Mouse (Mus musculus) small intestine, adult 2 months (tissue): ENCODE data around the gene Calml3. TPM values are rescaled to one million over a fixed set of nuclear protein-coding genes. Genes with fewer than 3 reads are reported as not detected.
"Not testable (repeated sequence)": the region's sequence is repeated elsewhere in the genome, so short reads cannot be mapped to it uniquely, and the experiment has no call there.

Source experiments
- H3K27ac ChIP-seq: fragments of 200-500 bp; 2 replicates; pipeline ENCODE4 v1.5.1; 2012; ENCODE audit warnings: low read depth, low read length, control low read depth, inconsistent platforms; ENCODE audit not compliant: insufficient read depth
- H3K27me3 ChIP-seq: fragments of 200-500 bp; 2 replicates; pipeline ENCODE4 v1.6.1; 2012; ENCODE audit warnings: mild to moderate bottlenecking, moderate library complexity, low read length, inconsistent platforms; ENCODE audit not compliant: control insufficient read depth, insufficient read depth
- H3K36me3 ChIP-seq: fragments of 200-500 bp; 2 replicates; pipeline ENCODE4 v1.6.1; 2012; ENCODE audit warnings: mild to moderate bottlenecking, low read length, control low read depth, inconsistent platforms; ENCODE audit not compliant: control insufficient read depth, insufficient read depth
- H3K4me1 ChIP-seq: fragments of 200-500 bp; 2 replicates; pipeline ENCODE4 v1.6.1; 2012; ENCODE audit warnings: low read length, inconsistent platforms, mixed read lengths; ENCODE audit not compliant: control insufficient read depth, insufficient read depth, insufficient read length
- H3K4me3 ChIP-seq: fragments of 200-500 bp; 2 replicates; pipeline ENCODE4 v1.5.1; 2012; ENCODE audit warnings: low read depth, mild to moderate bottlenecking, control low read depth, inconsistent platforms, low read length, moderate library complexity
- CTCF ChIP-seq: fragments of 200-500 bp; IDR thresholded peaks from 2 replicates; pipeline ENCODE4 v1.5.1; 2012; ENCODE audit warnings: low read depth, mild to moderate bottlenecking, control low read depth, inconsistent platforms, low read length, moderate library complexity, mixed read lengths; ENCODE audit not compliant: insufficient replicate concordance, insufficient read length; ENCODE audit errors: extremely low read depth
- POLR2A ChIP-seq: fragments of 200-500 bp; IDR thresholded peaks from 2 replicates; pipeline ENCODE4 v1.6.1; 2012; ENCODE audit warnings: low read depth, mild to moderate bottlenecking, control low read depth, inconsistent platforms, low read length, moderate library complexity
- WGBS: fragments of 180-500 bp; shearing (Covaris S2); methylation state at CpG from one replicate; pipeline ENCODE4 v1.1.7; 2018; 5-methylcytosine and 5-hydroxymethylcytosine counted together
- polyA plus RNA-seq: library from polyadenylated mRNA; depleted of rRNA; stranded (reverse); fragments of >200 nt; gene quantifications from 2 replicates; pipeline ENCODE4 v1.2.3, GENCODE M21; 2012; rRNA removed

The Calml3 gene
- polyA plus RNA-seq: not detected in 2 replicates

DNA sequence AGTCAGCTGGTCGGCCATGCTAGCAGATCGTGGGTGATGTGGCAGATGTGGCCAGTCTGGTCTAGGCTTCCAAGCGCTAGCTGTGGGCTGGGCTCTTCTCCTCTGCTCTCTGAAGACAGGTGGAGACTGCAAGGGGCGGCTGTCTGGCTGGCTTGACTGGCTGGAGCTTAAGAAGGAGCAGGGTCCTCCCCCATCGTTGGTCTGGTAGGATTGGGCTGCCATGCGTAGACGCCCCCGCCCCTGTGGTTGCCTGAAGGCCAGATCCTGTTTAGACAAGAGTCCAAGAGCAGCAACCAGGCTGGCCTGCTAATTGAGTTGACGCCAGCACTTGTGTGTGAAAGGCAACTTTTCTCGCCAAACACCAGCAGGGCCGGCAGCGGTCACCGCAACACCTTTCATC, at the start of gene Calml3:
Calml3 (minus strand) TSS at position 131 of the 400 bp plus-strand sequence.
- Histone ChIP-seq H3K4me1 (peaks cover 6% of the 10 kb centered on the region; the same call in 1 of the 2 replicates), H3K27ac (no peak within 1 kb of the TSS), H3K27me3 (no peaks in the 10 kb centered on the region), H3K36me3 (no peaks in the 10 kb centered on the region), H3K4me3 (no peak within 1 kb of the TSS)
- 93% methylated on average over 13 of the region's 13 CpGs for WGBS
- TF ChIP-seq CTCF (no peak), POLR2A (no peak)

DNA sequence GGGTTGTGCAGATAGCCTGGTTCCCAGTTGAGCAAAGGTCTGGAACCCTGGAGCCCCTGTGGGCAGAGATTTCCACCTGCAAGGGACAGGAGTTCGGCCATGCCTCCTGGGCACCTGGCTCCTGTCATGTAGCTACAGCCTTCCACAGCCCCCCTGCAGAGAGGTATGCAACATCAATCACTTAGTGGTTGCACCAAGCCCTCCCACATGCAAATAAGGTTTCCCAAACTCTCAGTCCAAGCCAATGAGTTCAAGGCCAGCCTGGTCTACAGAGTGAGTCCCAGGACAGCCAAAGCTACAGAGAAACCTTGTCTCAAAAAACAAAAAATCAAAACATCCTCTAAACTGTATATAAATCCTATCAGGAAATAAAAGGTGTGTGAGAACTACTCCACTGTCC, 46.2 kb upstream of the Calml3 start:
- TF ChIP-seq CTCF (no peak), POLR2A (no peak)
- H3K27me3 ChIP-seq: no peaks in the 10 kb centered on the region
- 91% methylated on average over 1 of the region's 1 CpGs for WGBS
- H3K36me3 ChIP-seq: no peaks in the 10 kb centered on the region
- H3K4me1 ChIP-seq: no peaks in the 10 kb centered on the region
- no peak overlapping the region for H3K27ac ChIP-seq
- H3K4me3 ChIP-seq: no peak overlapping the region

DNA sequence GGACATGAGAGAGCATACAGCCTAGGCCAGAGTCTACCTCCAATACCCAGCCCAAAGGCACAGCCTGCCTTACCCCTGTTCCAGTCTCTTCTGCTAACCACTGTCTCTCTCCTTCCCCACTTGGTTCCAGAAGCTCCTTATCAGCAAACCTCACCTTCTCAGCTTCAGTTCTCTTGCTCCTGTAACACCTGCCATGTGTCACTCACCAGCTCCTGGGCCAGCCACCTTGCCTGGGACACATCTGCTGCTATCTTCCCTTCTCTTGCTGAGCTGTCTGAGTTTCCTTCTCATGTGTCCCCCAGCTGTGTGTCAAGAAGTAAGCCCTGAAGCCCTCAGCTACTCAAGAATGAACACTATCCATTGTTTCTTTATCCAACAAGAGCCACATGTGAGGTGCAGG, 36.5 kb upstream of the Calml3 start:
- H3K4me3 ChIP-seq, H3K36me3 ChIP-seq, H3K4me1 ChIP-seq, H3K27ac ChIP-seq, H3K27me3 ChIP-seq: not testable (repeated sequence)

DNA sequence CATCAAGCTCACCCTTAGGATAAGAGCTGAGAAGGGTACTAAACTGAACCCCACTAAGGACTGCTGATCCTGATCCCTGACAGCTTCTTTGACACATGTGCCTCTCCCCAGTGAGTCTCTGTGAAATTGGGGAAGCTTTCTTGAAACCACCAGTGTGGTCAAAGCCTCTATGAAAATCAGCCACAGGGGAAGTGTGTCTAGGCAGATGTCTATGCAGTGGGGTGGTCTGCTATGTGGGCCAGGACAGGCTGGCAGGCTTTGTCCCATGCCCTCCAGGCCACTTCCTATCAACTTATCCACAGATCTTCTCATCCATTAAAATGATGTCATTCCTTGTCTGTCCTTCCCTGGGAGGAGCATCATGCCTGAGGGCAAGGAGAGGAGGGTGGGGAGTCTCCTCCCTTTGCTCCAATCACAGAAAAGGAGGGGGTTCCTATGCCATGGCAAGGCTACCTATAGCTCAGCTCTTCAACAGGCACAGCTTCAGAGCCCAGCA, 33.2 kb upstream of the Calml3 start, which contains the start of gene Calm4:
Calm4 (plus strand) TSS at position 446 of the 496 bp plus-strand sequence.
- not testable (repeated sequence) for H3K36me3 ChIP-seq, H3K27ac ChIP-seq, H3K4me1 ChIP-seq, H3K4me3 ChIP-seq, H3K27me3 ChIP-seq

DNA sequence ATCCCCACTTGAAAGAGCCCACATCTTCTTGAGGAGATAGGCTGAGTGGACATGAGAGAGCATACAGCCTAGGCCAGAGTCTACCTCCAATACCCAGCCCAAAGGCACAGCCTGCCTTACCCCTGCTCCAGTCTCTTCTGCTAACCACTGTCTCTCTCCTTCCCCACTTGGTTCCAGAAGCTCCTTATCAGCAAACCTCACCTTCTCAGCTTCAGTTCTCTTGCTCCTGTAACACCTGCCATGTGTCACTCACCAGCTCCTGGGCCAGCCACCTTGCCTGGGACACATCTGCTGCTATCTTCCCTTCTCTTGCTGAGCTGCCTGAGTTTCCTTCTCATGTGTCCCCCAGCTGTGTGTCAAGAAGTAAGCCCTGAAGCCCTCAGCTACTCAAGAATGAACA, 29.5 kb upstream of the Calml3 start:
- H3K4me3 ChIP-seq, H3K27me3 ChIP-seq, H3K36me3 ChIP-seq, H3K4me1 ChIP-seq, H3K27ac ChIP-seq: not testable (repeated sequence)

DNA sequence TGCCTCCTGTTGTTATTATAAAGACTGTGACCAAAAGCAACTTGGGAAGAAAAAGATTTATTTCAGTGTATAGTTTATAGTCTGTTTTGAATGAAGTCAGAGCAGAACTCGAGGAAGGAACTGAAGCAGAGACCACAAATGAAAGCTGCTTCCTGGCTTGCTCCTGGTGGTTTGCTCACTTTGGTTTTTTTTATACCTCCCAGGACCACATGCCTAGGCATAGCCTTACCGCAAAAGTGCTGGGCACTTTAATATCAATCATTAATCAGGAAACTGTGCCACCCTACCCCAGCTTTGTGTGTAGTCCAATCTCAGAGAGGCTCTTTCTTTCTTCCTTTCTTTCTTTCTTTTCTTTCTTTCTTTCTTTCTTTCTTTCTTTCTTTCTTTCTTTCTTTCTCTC, 28.3 kb upstream of the Calml3 start:
- H3K4me1 ChIP-seq: no peaks in the 10 kb centered on the region
- H3K36me3 ChIP-seq: no peaks in the 10 kb centered on the region
- H3K4me3 ChIP-seq: no peak overlapping the region
- 7% methylated on average over 2 of the region's 2 CpGs for WGBS
- H3K27ac ChIP-seq: no peak overlapping the region
- TF ChIP-seq CTCF (no peak), POLR2A (no peak)
- no peaks in the 10 kb centered on the region for H3K27me3 ChIP-seq

DNA sequence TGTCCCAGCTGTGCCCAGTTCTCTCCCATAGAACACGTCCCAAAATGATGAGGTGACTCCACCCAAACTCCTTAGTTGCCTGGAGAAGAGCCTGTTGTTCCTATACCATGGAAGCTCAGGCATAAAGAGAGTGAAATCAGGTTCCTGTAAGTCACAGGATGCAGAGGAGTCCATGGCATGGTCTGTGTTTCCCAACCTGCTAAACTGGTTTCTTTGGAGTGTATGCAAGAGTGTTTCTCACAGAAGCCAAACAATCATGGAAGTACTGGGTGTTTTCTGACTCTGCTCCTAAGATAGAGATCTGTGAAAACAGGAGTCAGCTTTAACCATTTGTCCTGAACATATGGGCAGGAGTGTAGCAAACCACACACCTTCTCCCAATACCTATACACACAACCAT, 27.9 kb upstream of the Calml3 start:
- TF ChIP-seq CTCF: no peak
- no peak for TF ChIP-seq POLR2A
- Histone ChIP-seq H3K27me3 (no peaks in the 10 kb centered on the region), H3K36me3 (no peaks in the 10 kb centered on the region), H3K27ac (no peak overlapping the region), H3K4me1 (no peaks in the 10 kb centered on the region), H3K4me3 (no peak overlapping the region)
- 50% methylated on average over 1 of the region's 1 CpGs for WGBS

DNA sequence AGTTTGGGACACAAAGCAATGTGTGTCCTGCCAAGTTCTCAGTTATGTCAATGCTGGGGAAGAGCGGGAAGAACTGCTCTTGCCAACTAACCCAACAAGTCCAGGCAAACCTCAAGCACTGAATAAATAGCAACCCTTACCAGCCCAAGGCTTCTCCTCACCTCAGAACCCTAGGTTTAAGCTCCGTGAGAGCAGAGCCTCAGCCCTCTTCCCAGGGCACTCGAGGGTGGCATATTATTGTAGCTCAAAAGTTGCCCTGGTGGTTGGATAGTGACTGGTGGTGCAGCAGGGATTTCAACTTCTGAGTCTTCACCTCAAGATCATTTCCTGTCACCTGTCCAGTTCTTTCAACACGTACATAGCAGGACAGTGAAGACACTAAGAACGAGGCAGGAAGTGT, 27.4 kb upstream of the Calml3 start:
- H3K27me3 ChIP-seq: no peaks in the 10 kb centered on the region
- TF ChIP-seq POLR2A (no peak), CTCF (no peak)
- no peaks in the 10 kb centered on the region for H3K36me3 ChIP-seq
- H3K4me1 ChIP-seq: no peaks in the 10 kb centered on the region
- H3K4me3 ChIP-seq: no peak overlapping the region
- no peak overlapping the region for H3K27ac ChIP-seq
- 86% methylated on average over 5 of the region's 5 CpGs for WGBS
